Mouse (Mus musculus) testis, adult 2 months (tissue): ENCODE results near the gene Plcb2.

Experiments
- CTCF ChIP-seq: fragments of 200-500 bp; IDR thresholded peaks from 2 replicates; pipeline ENCODE4 v1.5.1; 2012; ENCODE audit warnings: low read depth, mild to moderate bottlenecking, inconsistent platforms, low read length, moderate library complexity; ENCODE audit not compliant: control insufficient read depth, insufficient read depth, insufficient replicate concordance
- POLR2A ChIP-seq: fragments of 200-500 bp; IDR thresholded peaks from 2 replicates; pipeline ENCODE4 v1.6.1; 2012; ENCODE audit warnings: low read depth, mild to moderate bottlenecking, inconsistent platforms, low read length, moderate library complexity; ENCODE audit not compliant: control insufficient read depth

- TF ChIP-seq POLR2A (no peak), CTCF (no peak)
Measured at GRCm38 (mm10) chr2:118755407-118755806, 27.2 kb upstream of the Plcb2 start.
